Mouse (Mus musculus): Measurements from ENCODE around the gene Myo6.

The Myo6 gene

DNA sequence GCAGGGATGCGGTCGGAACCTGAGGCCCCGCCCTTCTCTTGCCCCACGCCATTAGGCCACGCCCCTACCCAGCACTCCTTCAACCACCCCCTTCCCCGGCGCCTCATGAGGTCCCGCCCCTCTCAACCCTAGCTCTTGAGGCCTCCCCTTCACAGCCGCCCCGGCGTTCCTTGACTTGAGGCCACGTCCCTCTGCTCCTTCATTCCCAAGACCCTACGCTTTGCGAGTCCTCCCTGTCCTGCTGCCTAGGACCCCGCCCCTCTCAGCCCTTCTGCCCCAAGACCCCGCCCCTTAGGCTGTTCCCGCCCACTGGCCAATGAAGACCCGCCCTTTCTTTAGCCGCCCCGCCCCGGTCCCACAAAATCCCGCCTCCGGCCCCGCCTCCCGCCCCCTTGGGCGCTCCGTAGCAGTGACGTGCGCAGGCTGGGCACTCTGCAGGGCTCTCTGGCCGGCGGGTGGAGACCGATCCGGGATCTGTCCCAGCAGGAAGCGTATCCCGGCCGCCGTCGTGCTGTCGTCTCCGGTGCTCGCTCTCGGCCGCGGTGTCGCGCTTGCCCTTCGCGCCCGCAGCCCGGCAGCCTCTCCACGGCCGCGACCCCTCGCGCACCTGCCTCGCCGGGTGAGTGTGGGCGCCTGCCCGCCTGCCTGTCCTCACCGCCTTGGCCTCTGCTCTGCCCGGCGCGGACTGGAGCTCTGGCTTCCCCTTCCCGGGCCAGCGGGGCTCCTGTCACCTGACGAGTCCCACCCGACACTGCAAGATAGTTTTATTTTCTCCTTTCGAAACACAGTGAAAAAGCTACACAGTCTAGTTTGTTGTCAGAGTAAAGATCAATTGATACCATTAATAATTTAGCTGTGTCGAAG is at the start of gene Myo6:
TSS of gene Myo6 (plus strand) at position 421 of the 864 bp plus-strand sequence.
- DNase-seq = peak; percentile 96 to 97

GRCm38 (mm10) chr9:80145992-80146587 is 18.7 kb upstream of the Myo6 start:
- DNase-seq = peak; percentile 27 to 40

GRCm38 (mm10) chr9:80149594-80149993 is 15.2 kb upstream of the Myo6 start:
- no peak for DNase-seq

DNA sequence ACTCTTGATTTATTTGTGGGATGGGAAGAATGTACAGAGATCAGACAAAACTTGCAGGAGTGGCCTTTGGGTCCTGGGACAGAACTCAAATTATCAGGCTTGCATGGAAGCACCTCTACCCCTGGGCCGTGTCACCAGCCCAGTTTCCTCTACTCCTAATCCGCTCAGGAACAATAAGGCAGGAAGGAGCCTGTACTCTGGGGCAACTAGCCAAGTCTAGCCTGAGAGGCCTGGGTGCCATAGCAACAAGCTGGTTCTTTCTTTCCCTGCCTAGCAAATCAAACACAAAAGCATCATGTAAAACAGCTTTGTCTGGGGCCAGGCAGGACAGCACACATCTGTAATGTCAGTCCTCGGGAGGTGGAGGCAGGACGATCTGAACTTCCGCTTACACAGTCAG is 9.6 kb upstream of the Myo6 start:
- DNase-seq = peak; percentile 80 to 84

DNA sequence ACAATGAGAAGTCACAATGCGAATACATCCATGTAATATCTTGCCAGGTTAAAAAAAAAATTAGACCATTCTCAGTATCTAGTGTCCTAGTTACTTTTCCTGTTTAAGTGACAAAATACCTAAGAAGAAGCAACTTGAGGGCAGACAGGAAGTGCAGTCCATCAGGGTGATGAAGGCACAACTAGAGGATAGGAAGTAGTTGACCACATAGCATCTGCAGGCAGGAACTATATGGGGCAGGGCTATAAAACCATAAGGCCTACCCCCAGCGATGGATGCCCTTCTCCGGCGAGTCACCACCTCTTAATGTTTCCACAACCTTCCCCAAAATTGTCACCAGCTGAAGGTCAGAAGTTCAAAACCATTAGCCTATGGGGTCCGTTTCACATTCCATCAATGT is 8.1 kb upstream of the Myo6 start:
- DNase-seq = no peak

DNA sequence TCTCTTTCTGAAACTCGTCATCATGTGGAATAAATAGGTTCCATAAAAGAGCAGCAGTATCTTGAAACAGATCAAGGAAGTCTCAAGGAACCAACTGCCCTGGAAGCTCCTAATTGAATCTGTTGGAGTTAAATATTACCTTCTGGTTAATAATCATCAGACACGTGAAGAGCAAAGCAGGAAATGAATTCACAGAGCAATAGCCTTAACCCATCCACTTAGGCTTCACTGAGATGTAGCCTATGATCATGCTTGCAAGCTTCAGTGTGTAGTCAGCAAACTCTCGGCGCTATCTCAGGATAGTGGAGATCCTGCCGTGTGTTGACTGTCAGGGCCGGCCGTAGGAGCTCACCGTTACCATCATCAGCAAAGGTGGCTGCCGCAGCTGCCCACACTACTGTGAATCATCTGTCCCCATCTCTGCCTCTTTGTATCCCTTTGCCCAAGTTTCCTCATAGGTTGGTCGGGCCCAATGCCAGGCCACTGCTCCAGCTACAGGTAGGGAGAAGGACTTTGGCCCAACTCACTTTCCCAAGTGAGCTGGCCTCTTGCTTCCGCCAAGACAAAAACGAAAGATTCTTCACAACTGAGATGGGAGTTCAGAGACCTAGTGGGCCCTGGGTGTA is 6.9 kb upstream of the Myo6 start:
- DNase-seq = peak; percentile 85 to 89

GRCm38 (mm10) chr9:80158937-80159336 is 5.9 kb upstream of the Myo6 start:
- DNase-seq = peak; percentile 65 to 81

DNA sequence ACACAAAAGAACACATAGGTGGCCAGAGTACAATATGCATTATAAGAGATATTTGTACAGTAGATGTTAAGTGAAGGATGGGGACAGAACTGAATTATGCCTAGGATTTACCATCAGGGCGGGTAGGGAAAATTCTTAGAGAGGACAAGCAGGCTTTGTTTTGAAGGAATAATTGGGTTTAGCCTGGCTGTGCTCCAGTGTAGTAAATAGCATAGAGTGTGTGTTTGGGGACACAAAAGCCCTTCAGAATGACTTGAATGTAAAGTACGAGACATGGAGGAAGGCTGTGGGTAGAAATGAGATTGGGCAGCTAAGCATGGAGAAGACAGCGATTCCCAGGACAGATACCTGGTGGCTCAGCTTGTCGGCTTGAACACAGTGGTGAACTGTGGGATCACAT is 3.4 kb upstream of the Myo6 start:
- no peak for DNase-seq

DNA sequence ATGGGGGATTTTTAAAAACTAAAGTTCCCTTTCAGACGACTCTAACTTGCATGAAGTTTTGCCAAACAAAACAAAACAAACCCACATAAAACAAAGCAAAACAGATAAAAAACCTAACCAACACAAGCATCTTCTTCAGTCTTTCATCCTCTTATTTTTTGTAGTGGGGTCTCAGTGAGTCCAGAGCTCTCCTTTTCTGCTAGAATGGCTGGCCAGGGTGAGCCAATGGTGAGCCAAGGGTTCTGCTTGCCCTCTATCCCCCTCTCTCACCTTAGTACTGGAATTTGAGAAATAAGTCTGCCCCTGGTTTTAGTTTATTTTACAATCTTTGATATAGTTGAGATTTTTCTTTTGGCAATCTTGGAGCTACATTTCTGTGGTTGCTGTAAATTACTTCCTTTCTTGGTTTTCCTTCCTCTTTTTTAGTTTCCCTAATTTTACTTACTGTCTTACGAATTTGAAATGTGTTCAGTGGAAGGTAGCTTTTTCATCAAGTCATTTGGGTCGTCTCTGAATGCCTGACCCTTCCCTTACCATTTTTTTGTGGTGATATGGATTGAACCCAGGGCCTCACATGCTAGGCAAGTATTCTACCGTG is 1.6 kb upstream of the Myo6 start:
- DNase-seq = no peak

- DNase-seq = peak in 1 of 2 experiments; percentile 15
Observed at GRCm38 (mm10) chr9:80164191-80164590, 640 bp upstream of the Myo6 start.

DNA sequence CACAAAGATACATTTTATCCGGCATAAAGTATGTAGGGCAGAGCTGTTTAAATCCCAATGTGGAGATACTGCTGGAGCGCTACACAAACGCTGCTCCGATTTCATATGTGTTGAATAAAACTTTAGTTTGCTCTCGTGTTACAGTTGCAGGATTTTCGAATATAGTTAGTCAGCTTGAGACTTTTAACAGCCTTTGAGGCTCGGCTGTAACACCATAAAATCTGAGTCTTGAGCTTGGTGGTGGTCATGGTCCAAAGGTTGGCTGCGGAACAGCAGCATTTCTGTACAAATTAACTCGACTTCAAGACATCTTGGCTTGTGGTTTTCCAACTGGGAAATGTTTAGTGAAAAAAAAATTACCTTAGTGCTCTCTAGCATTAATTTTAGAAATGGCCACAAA is 859 bp downstream of the Myo6 start:
- peak; percentile 70 to 80 for DNase-seq

- DNase-seq = peak in 1 of 2 experiments; percentile 42
Observed at GRCm38 (mm10) chr9:80166425-80166824, 1.6 kb downstream of the Myo6 start.

DNA sequence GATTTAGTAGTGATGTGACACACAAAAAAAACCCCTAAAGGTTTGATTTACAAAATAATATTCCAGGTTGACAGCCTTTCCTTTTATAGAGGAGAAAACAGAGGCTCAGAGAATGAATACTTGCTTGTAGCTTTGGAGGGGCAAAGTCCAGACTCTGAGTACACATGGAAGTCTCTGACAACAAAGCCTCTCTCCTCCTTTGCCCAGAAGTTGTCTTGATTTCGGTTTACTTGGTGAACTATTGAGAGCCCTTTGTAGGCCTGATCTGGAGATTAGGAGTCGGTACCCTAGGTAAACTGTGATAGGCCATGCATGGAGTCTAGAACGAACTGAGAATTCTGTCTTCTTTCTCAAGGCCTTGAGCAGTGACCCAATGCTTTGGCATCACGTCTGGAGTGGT is 2.3 kb downstream of the Myo6 start:
- DNase-seq = peak; percentile 41 to 49

- no peak for DNase-seq
Observed at GRCm38 (mm10) chr9:80169551-80169950, 4.7 kb downstream of the Myo6 start.

DNA sequence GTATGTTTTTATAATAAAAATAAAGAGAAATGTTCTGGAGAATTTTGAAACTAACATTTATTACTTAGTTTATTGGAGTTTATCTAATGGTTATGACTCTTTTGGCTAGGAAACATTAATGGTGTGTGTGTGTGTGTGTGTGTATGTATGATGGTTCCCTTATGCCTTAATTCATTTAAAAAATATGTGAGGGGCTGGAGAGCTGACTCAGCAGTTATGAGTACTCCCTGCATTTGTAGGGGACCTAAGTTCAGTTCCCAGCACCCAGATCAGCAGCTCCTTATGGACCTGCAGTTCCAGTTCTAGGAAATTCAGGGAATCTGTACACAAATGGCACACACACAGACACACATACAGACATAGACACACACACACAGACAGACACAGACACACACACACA is 6.4 kb downstream of the Myo6 start:
- no peak for DNase-seq

- DNase-seq = peak in 1 of 2 experiments; percentile 46
Observed at GRCm38 (mm10) chr9:80172396-80173222, 7.8 kb downstream of the Myo6 start.

- DNase-seq = peak; percentile 29 to 64
Observed at GRCm38 (mm10) chr9:80173629-80174028, 8.8 kb downstream of the Myo6 start.

- DNase-seq = peak; percentile 76 to 81
Observed at GRCm38 (mm10) chr9:80176696-80177478, 12.1 kb downstream of the Myo6 start.

DNA sequence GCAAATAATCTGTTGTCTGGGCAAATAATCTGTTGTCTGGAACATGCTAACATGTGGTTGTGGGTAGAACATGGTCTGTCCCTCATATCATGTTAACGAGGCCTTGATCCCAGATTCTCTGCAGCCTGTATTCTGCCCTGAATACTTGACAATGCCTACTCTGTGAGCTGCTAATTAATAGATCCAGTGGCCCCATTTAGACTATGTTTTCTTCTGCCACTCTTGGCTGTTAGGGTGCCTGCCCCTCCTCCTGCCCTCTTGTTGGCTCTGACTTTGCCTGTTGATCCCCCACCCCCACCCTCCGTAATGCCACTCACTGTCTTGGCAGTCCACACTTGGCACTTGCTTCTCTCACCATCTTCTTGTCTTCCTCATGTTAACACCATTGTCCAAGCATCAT is 13.8 kb downstream of the Myo6 start:
- DNase-seq = no peak

DNA sequence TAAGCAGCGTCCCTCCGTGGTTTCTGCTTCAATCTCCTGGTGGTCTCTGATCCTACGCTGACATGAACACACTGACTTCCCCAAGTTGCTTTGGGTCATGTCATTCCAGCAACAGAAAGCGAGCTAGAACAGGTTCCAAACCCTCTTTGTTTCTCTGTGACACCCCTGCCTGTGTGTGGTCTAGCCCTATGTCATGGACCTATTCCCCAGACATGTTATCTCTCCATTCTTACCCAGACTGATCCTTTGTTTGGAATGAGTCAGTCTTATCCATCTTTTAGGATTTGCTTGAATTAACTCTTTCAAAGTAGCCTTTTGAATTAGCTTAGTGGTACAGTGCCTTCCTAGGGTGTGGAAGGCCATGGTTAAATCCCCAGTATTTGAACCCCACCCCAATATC is 14.9 kb downstream of the Myo6 start:
- DNase-seq = no peak

DNA sequence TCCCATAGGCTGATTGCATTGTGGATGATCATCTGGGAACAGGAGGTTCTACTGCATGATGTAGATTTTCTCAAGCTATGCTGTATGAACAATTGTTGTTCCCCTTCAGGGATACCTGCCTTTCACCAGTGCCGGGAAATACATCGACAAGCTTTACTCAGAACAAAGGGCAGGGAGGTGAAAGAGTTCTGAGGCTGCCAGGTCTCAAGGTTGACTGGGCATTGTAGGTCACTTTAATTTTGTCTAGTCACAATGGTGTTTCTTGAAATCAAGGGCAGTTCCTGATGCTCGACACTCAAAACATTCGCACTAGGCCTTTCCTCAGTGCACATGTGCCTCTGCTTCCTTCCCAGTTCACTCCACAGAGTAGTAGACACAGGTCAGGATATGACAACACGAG is 15.9 kb downstream of the Myo6 start:
- DNase-seq = peak in 1 of 2 experiments; percentile 43

GRCm38 (mm10) chr9:80181692-80182091 is 16.9 kb downstream of the Myo6 start:
- no peak for DNase-seq
